Mouse (Mus musculus): ENCODE data around the gene Trpc7.

The Trpc7 gene

GRCm38 (mm10) chr13:56790683-56791082, 105.1 kb downstream of the Trpc7 start:
- no peak for DNase-seq (ENCODE audit: low spot score in 2 of 2)

- DNase-seq (ENCODE audit: low spot score in 2 of 2) = no peak
Observed at GRCm38 (mm10) chr13:56782621-56783020, 113.2 kb downstream of the Trpc7 start.

- no peak for DNase-seq (ENCODE audit: low spot score in 2 of 2)
Observed at GRCm38 (mm10) chr13:56781697-56782096, 114.1 kb downstream of the Trpc7 start.

GRCm38 (mm10) chr13:56780746-56781469, 114.9 kb downstream of the Trpc7 start:
- DNase-seq (ENCODE audit: low spot score in 2 of 2) = no peak

- no peak for DNase-seq (ENCODE audit: low spot score in 2 of 2)
Observed at GRCm38 (mm10) chr13:56774304-56774703, 121.5 kb downstream of the Trpc7 start.

- no peak for DNase-seq (ENCODE audit: low spot score in 2 of 2)
Observed at GRCm38 (mm10) chr13:56773262-56773870, 122.4 kb downstream of the Trpc7 start.

- no peak for DNase-seq (ENCODE audit: low spot score in 2 of 2)
Observed at GRCm38 (mm10) chr13:56772592-56772991, 123.2 kb downstream of the Trpc7 start.

GRCm38 (mm10) chr13:56770786-56771185, 125.0 kb downstream of the Trpc7 start:
- no peak for DNase-seq (ENCODE audit: low spot score in 2 of 2)

- no peak for DNase-seq (ENCODE audit: low spot score in 2 of 2)
Observed at GRCm38 (mm10) chr13:56770136-56770578, 125.6 kb downstream of the Trpc7 start.

- DNase-seq (ENCODE audit: low spot score in 2 of 2) = no peak
Observed at GRCm38 (mm10) chr13:56769431-56769830, 126.4 kb downstream of the Trpc7 start.

GRCm38 (mm10) chr13:56766211-56766610, 129.6 kb downstream of the Trpc7 start:
- DNase-seq (ENCODE audit: low spot score in 2 of 2) = no peak

- no peak for DNase-seq (ENCODE audit: low spot score in 2 of 2)
Observed at GRCm38 (mm10) chr13:56765284-56766032, 130.3 kb downstream of the Trpc7 start.

- no peak for DNase-seq (ENCODE audit: low spot score in 2 of 2)
Observed at GRCm38 (mm10) chr13:56762446-56763229, 133.2 kb downstream of the Trpc7 start.

- peak; percentile 39 to 56 for DNase-seq (ENCODE audit: low spot score in 2 of 2)
Observed at GRCm38 (mm10) chr13:56758492-56758891, 137.3 kb downstream of the Trpc7 start.

GRCm38 (mm10) chr13:56757201-56757600, 138.6 kb downstream of the Trpc7 start:
- DNase-seq (ENCODE audit: low spot score in 2 of 2) = no peak

- peak in 1 of 2 experiments; percentile 14 for DNase-seq (ENCODE audit: low spot score in 2 of 2)
Observed at GRCm38 (mm10) chr13:56755871-56756270, 139.9 kb downstream of the Trpc7 start.

GRCm38 (mm10) chr13:56753192-56753951, 142.4 kb downstream of the Trpc7 start, which contains the start of gene Gm45623:
Gm45623 (minus strand) TSS chr13:56753827.
- no peak for DNase-seq (ENCODE audit: low spot score in 2 of 2)

GRCm38 (mm10) chr13:56752474-56753191, 143.2 kb downstream of the Trpc7 start:
- DNase-seq (ENCODE audit: low spot score in 2 of 2) = no peak

- no peak for DNase-seq (ENCODE audit: low spot score in 2 of 2)
Observed at GRCm38 (mm10) chr13:56751774-56752173, 144.0 kb downstream of the Trpc7 start.

GRCm38 (mm10) chr13:56749377-56749776, 146.4 kb downstream of the Trpc7 start:
- DNase-seq (ENCODE audit: low spot score in 2 of 2) = no peak
